Mouse (Mus musculus) cerebellum, adult 2 months (tissue): ENCODE data around the gene Pla2g5.

ENCODE experiments used
- CTCF ChIP-seq: fragments of 200-500 bp; IDR thresholded peaks from 2 replicates; pipeline ENCODE4 v1.5.1; 2011; ENCODE audit warnings: low read depth, mild to moderate bottlenecking, control low read depth, low read length, moderate library complexity, borderline replicate concordance; ENCODE audit not compliant: insufficient read depth
- POLR2A ChIP-seq: fragments of 200-500 bp; IDR thresholded peaks from 2 replicates; pipeline ENCODE4 v1.6.1; 2011; ENCODE audit warnings: low read length, control low read depth, borderline replicate concordance; ENCODE audit not compliant: insufficient read depth

DNA sequence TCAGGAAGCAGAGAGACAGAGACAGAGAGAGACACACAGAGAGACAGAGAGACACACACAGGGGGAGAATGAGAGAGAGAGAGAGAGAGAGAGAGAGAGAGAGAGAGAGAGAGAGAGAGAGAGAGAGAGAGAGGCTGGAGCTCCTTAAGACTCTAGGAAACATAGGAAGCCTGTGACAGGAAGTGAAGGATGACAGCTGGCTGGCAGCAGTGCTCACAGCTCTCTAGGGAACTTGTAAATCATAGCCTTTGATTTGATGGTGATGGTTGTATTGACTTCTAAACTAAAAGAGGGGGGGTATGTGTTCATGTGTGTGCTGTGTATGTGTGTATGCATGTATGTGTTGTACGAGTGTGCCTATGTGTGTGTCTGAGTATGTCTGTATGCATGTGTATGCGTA is 12.7 kb upstream of the Pla2g5 start:
- TF ChIP-seq POLR2A (no peak), CTCF (no peak)
